ENCODE assay signal across 20 mouse cellular contexts in the genomic region with DNA sequence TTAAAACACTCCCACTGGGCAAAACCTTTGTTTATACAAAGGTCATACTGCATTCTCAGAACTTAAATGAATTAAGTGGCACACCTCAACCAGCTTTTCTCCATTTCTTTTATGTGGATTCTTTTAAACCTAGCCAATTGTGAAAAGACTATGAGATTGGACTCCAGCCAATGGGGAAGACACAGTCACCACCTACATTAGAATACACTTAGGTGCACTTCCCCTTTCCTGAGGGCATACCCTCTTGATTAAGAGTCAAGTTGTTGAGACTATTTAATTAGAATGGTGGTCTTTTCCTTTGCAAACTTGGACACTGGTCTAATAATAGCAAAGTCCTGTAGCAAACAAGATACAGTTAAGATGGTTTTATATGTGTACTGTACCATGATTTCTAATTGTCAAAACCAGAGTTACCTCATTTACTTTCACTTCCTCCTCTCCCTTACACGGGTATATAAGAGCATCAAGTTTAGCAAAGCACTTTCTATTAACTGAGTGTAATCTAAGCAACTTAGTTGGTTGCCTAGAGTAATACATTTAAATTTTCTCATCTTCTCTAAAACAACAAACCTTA. TPM values are rescaled to one million over a fixed set of nuclear protein-coding genes. Genes with fewer than 3 reads are reported as not detected.
DNase-seq lines count a peak whose midpoint lies in the region; ATAC-seq and TF ChIP-seq lines count a peak whose summit lies in the region.
"Had no signal": no experiment of that assay in that cellular context is flagged by ENCODE, and none has a peak within 500 bp of the region (broad histone marks: within the 10 kb centered on the region; RNA-seq: fewer than 3 reads in every experiment).

No protein-coding gene starts in this region.

- no peak overlapping the region for H3K4me3 ChIP-seq in MEL (ENCODE audit: control insufficient read depth in 1 of 2, insufficient read depth in 1 of 2, low read depth in 2 of 2, low read length in 2 of 2)
- H3K4me3 ChIP-seq in midbrain, embryonic 15.5 days = no peak overlapping the region
- H3K4me3 ChIP-seq: heart, embryonic 10.5 days; limb, embryonic 13.5 days; midbrain, embryonic 12.5 days had no signal

- TF ChIP-seq POLR2A in MEL (IDR thresholded peaks at IDR 0.05; ENCODE audit: control insufficient read depth in 1 of 2, insufficient read depth in 1 of 2, low read depth in 1 of 2, low read length in 2 of 2, poor library complexity in 1 of 2) = no peak

- TF ChIP-seq RAD21 in MEL (IDR thresholded peaks at IDR 0.05; ENCODE audit: low read depth, low read length) = no peak

- peak in 1 of 2 experiments; percentile 45; a peak in 1 of 4 replicates for TF ChIP-seq EP300 in MEL (IDR thresholded peaks at IDR 0.05; ENCODE audit: low read depth in 1 of 2, low read length in 2 of 2)

- no peak for TF ChIP-seq CTCF in MEL (IDR thresholded peaks at IDR 0.05 in 2 of 3, conservative IDR thresholded peaks at IDR 0.05 in 1 of 3; ENCODE audit: control insufficient read depth in 1 of 3, insufficient read depth in 1 of 3, low read depth in 2 of 3, low read length in 3 of 3, poor library complexity in 1 of 3, severe bottlenecking in 1 of 3)

- no peak overlapping the region for H3K4me2 ChIP-seq in midbrain, embryonic 15.5 days
- H3K4me2 ChIP-seq: limb, embryonic 13.5 days; midbrain, embryonic 12.5 days had no signal

- 87% methylated on average over 1 of the region's 1 CpGs for WGBS in midbrain, embryonic 15.5 days

- DNase-seq in lung, postnatal 36 days = peak; percentile 4
- DNase-seq in lung, adult 18-20 months = no peak
- peak; percentile 82 for DNase-seq in MEL (ENCODE audit: low read depth, low spot score)
- DNase-seq in induced T-regulatory cell, adult 2 months (ENCODE audit: low read depth) = peak; percentile 25
- no peak for DNase-seq in ovary, postnatal 10 days (ENCODE audit: low spot score)
- DNase-seq in embryo, embryonic 11 days = no peak
- DNase-seq: adrenal gland, postnatal 14 days; cerebellum, adult 18-20 months; cerebellum, postnatal 36 days; heart, postnatal 10 days; kidney, adult 18-20 months; kidney, postnatal 10 days; lung, postnatal 14 days; spleen, adult 18-20 months; thymus, postnatal 36 days had no signal

- peaks cover 0 to 3% of the 10 kb centered on the region in 2 experiments; a peak in 2 of 4 replicates for H3K27me3 ChIP-seq in MEL (ENCODE audit: control insufficient read depth in 1 of 2, insufficient read depth in 2 of 2, low read length in 2 of 2)
- no peaks in the 10 kb centered on the region for H3K27me3 ChIP-seq in midbrain, embryonic 15.5 days (replicated peaks)
- H3K27me3 ChIP-seq: limb, embryonic 13.5 days; midbrain, embryonic 12.5 days had no signal

- no peaks in the 10 kb centered on the region for H3K36me3 ChIP-seq in MEL (ENCODE audit: control insufficient read depth in 1 of 2, insufficient read depth in 2 of 2, low read length in 2 of 2)
- H3K36me3 ChIP-seq in midbrain, embryonic 15.5 days (replicated peaks) = no peaks in the 10 kb centered on the region
- H3K36me3 ChIP-seq: heart, embryonic 10.5 days; limb, embryonic 13.5 days; midbrain, embryonic 12.5 days had no signal

- no peak overlapping the region for H3K9ac ChIP-seq in MEL (ENCODE audit: control insufficient read depth, low read depth, low read length, poor library complexity, severe bottlenecking)
- H3K9ac ChIP-seq in midbrain, embryonic 15.5 days = no peak overlapping the region
- H3K9ac ChIP-seq: limb, embryonic 13.5 days; midbrain, embryonic 12.5 days had no signal

- H3K4me1 ChIP-seq in MEL (ENCODE audit: control insufficient read depth in 1 of 2, insufficient read depth in 2 of 2, low read length in 2 of 2) = no peaks in the 10 kb centered on the region
- H3K4me1 ChIP-seq in midbrain, embryonic 15.5 days = no peaks in the 10 kb centered on the region
- H3K4me1 ChIP-seq: heart, embryonic 10.5 days; midbrain, embryonic 12.5 days had no signal

- no peak for ATAC-seq in midbrain, embryonic 15.5 days (replicated peaks)
- ATAC-seq: hindbrain, embryonic 16.5 days had no signal

- H3K9me3 ChIP-seq in MEL (replicated peaks; ENCODE audit: insufficient read depth, low read length) = no peaks in the 10 kb centered on the region
- H3K9me3 ChIP-seq in midbrain, embryonic 15.5 days = no peaks in the 10 kb centered on the region
- H3K9me3 ChIP-seq: heart, embryonic 10.5 days; limb, embryonic 13.5 days; midbrain, embryonic 12.5 days had no signal

- H3K79me2 ChIP-seq in MEL (ENCODE audit: control insufficient read depth, insufficient read depth, low read length, poor library complexity) = no peaks in the 10 kb centered on the region

- no peak overlapping the region for H3K27ac ChIP-seq in MEL (ENCODE audit: control insufficient read depth, low read depth, low read length)
- no peak overlapping the region for H3K27ac ChIP-seq in midbrain, embryonic 15.5 days
- H3K27ac ChIP-seq: heart, embryonic 10.5 days; limb, embryonic 13.5 days; midbrain, embryonic 12.5 days had no signal

TF ChIP-seq in MEL, 35 proteins besides CTCF, POLR2A, EP300 and RAD21:
- TF ChIP-seq CHD2 (IDR thresholded peaks at IDR 0.05; ENCODE audit: low read length) (no peak), USF1 (IDR thresholded peaks at IDR 0.05; ENCODE audit: low read depth, low read length) (no peak), CHD1 (IDR thresholded peaks at IDR 0.05; ENCODE audit: low read depth, low read length) (no peak), MYC (IDR thresholded peaks at IDR 0.05; ENCODE audit: low read depth, low read length) (no peak)

RNA-seq across cellular contexts. Expression of gene Hdgfl3, which starts 12.8 kb away (rescaled TPM):
- not detected in 2 replicates for total RNA-seq in MEL (2012; rRNA removed)
- under 1 TPM in 1 of 2 experiments, not detected in 1; 0.26 TPM for polyA plus RNA-seq in MEL (2012; ENCODE audit: insufficient read depth in 1 of 2, insufficient read length in 2 of 2, low read depth in 1 of 2, low replicate concordance in 2 of 2, missing spikeins in 1 of 2)
- polyA plus RNA-seq in midbrain, embryonic 15.5 days (2015; fragmentation: Nextera tagmentation; extraction: Ambion mirVana) = 67.0 and 71.7 TPM in 2 replicates

Comparison
In these comparisons a context has a peak if more than half of its experiments do, and no peak if none do; other contexts are left out.
1. DNase-seq: peak in lung, postnatal 36 days (single experiment), MEL (single experiment) and induced T-regulatory cell, adult 2 months (single experiment); none in lung, adult 18-20 months (0 of 2), ovary, postnatal 10 days (single experiment) and embryo, embryonic 11 days (single experiment).
2. RNA of gene Hdgfl3, which starts 12.8 kb away (polyA plus RNA-seq): 67.0 to 71.7 TPM in midbrain, embryonic 15.5 days; 0.26 TPM in MEL; every median in the first group is over 10 times any median in the second.